Mouse (Mus musculus) hindbrain, embryonic 11.5 days (tissue): ENCODE data around the gene Sod1. TPM values are rescaled to one million over a fixed set of nuclear protein-coding genes. Genes with fewer than 3 reads are reported as not detected.

Source experiments
- ATAC-seq: fragments of 200-750 bp; cut with Nextera tagmentation; 2 replicates; pipeline ENCODE4 v1.8.0; 2017; ENCODE audit warnings: mild to moderate bottlenecking, moderate TSS enrichment, moderate library complexity; ENCODE audit not compliant: low FRiP score
- DNase-seq: peaks from one replicate; pipeline ENCODE4 v3.0.0-alpha.2; 2015; ENCODE audit warnings: low spot score
- H3K27ac ChIP-seq: fragments of 300-500 bp; sonication (generic); 2 replicates; pipeline ENCODE4 v1.5.1; 2014; ENCODE audit warnings: mild to moderate bottlenecking, low read depth, low read length
- H3K27me3 ChIP-seq: fragments of 300-500 bp; sonication (generic); 2 replicates; pipeline ENCODE4 v1.6.1; 2014; ENCODE audit warnings: mild to moderate bottlenecking, low read length, moderate library complexity, mixed read lengths; ENCODE audit not compliant: control insufficient read depth, insufficient read depth
- H3K36me3 ChIP-seq: fragments of 300-500 bp; sonication (generic); 2 replicates; pipeline ENCODE4 v1.6.1; 2014; ENCODE audit warnings: mild to moderate bottlenecking, low read length, moderate library complexity, mixed read lengths; ENCODE audit not compliant: control insufficient read depth, insufficient read depth
- H3K4me1 ChIP-seq: fragments of 300-500 bp; sonication (generic); replicated peaks from 2 replicates; pipeline ENCODE4 v1.6.1; 2014; ENCODE audit warnings: low read length, mixed read lengths; ENCODE audit not compliant: control insufficient read depth, insufficient read depth
- H3K4me2 ChIP-seq: fragments of 300-500 bp; sonication (generic); replicated peaks from 2 replicates; pipeline ENCODE4 v1.6.1; 2014; ENCODE audit warnings: mild to moderate bottlenecking, low read depth, low read length
- H3K4me3 ChIP-seq: fragments of 300-500 bp; sonication (generic); 2 replicates; pipeline ENCODE4 v1.5.1; 2014; ENCODE audit warnings: low read depth, low read length
- H3K9ac ChIP-seq: fragments of 300-500 bp; sonication (generic); 2 replicates; pipeline ENCODE4 v1.6.1; 2014; ENCODE audit warnings: low read depth, low read length
- H3K9me3 ChIP-seq: fragments of 300-500 bp; sonication (generic); 2 replicates; pipeline ENCODE4 v1.6.1; 2016; ENCODE audit warnings: low read length; ENCODE audit not compliant: control insufficient read depth
- WGBS: fragments of 180-500 bp; shearing (Covaris S2); extraction: QIAGEN DNeasy Blood & Tissue Kit; methylation state at CpG from one replicate; pipeline ENCODE4 v1.1.7; 2014; 5-methylcytosine and 5-hydroxymethylcytosine counted together
- polyA plus RNA-seq: library from polyadenylated mRNA; unstranded; fragments of >200 nt; fragmentation: Nextera tagmentation; extraction: Ambion mirVana; gene quantifications from 2 replicates; pipeline ENCODE4 v1.2.1, GENCODE M21; 2014

Gene Sod1
- polyA plus RNA-seq, 1 experiment from 2014 or later: 987 TPM

DNA sequence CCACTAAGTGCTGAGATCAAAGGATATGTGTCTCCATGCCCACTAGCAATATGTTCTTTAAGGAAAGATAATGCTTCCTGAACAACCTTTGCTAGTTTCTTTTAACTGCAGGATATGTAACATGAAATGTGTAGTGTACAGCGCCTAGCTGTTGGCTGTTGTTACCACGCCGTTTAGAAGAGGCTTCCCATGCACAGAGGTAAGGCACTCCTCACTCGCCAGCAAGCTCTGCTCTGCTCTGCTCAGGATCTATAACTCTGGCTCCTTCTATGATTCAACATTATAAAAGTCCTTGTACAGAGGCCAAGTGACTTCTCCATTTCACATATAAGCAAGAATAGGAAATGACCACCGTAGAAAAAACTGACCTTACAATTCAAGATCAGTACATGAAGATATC, 39.1 kb downstream of the Sod1 start:
- no peaks in the 10 kb centered on the region for H3K4me1 ChIP-seq
- H3K4me3 ChIP-seq: no peak overlapping the region
- no peaks in the 10 kb centered on the region for H3K27me3 ChIP-seq
- H3K9me3 ChIP-seq: no peaks in the 10 kb centered on the region
- whole genome bisulfite sequencing: 95% methylated on average over 5 of the region's 5 CpGs
- ATAC-seq (no peak), DNase-seq (no peak)
- no peak overlapping the region for H3K4me2 ChIP-seq
- no peak overlapping the region for H3K27ac ChIP-seq
- no peak overlapping the region for H3K9ac ChIP-seq
- H3K36me3 ChIP-seq: peaks cover 8% of the 10 kb centered on the region; the same call in 1 of the 2 replicates

DNA sequence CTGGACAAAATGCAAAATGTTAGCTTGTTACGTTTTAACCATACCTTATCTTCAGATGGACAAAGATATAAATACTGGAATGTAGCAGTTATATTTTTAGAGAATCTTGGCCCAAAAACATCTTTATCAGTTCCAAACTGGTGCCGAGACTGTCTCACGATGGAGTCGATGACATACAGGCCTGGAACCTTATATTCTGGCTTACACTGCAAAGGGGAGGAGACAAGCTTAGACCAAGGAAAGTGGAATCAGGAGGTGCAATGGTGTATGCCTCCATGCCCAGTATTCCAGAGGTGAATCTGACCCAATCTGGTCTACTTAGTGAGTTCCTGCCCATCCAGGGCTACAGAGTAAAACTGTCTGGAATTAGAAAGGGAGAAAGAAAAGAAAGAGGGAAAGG, 39.5 kb downstream of the Sod1 start:
- H3K4me3 ChIP-seq: no peak overlapping the region
- ATAC-seq: no peak
- no peak overlapping the region for H3K4me2 ChIP-seq
- no peaks in the 10 kb centered on the region for H3K27me3 ChIP-seq
- no peak for DNase-seq
- peaks cover 8% of the 10 kb centered on the region; the same call in 1 of the 2 replicates for H3K36me3 ChIP-seq
- no peak overlapping the region for H3K9ac ChIP-seq
- no peaks in the 10 kb centered on the region for H3K4me1 ChIP-seq
- no peak overlapping the region for H3K27ac ChIP-seq
- no peaks in the 10 kb centered on the region for H3K9me3 ChIP-seq
- WGBS: 94% methylated on average over 4 of the region's 4 CpGs

DNA sequence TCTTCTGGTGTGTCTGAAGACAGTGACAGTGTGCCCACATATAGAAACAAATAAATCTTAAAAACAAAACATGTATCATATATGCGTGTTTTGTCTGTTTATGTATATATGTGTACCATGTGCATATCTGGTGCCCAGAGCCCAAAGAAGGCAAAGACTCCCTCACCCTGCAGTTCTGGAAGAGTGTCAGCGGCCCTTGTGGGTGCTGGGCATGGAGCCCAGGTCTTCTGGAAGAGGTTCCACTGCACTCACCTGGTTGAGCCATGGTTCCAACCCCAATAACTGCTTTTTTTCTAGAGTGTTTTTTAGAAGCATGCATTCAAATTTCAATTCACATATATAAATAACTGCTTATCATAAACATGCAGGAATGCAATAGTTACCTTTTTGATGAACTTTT, 41.2 kb downstream of the Sod1 start:
- Histone ChIP-seq H3K4me1 (no peaks in the 10 kb centered on the region), H3K36me3 (peaks cover 6% of the 10 kb centered on the region; the same call in 1 of the 2 replicates), H3K9me3 (no peaks in the 10 kb centered on the region), H3K4me2 (no peak overlapping the region), H3K27me3 (no peaks in the 10 kb centered on the region), H3K4me3 (no peak overlapping the region), H3K9ac (no peak overlapping the region), H3K27ac (no peak overlapping the region)
- DNase-seq (no peak), ATAC-seq (no peak)
- WGBS: 91% methylated on average over 2 of the region's 2 CpGs

DNA sequence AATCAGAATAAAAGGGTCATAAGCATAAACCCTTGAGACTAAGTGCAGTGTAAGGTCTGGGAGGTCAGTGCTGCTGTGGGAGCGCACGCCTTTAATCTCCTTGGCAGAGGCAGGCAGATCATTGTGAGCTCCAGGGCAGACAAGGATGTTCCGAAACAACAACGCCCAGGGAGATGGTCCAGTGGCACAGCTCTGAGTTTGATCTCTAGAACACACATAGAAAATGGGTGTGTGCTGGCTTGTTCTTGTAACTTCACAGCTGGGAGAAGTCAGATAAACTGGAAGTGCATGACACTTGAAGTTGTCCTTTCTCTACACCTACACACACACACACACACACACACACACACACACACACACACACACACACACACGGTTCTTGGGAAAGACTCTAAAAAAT, 43.5 kb downstream of the Sod1 start:
- Histone ChIP-seq H3K4me2 (no peak overlapping the region), H3K4me3 (no peak overlapping the region), H3K9me3 (no peaks in the 10 kb centered on the region), H3K27me3 (no peaks in the 10 kb centered on the region), H3K9ac (no peak overlapping the region), H3K27ac (no peak overlapping the region), H3K4me1 (no peaks in the 10 kb centered on the region), H3K36me3 (peaks cover 2% of the 10 kb centered on the region; the same call in 1 of the 2 replicates)
- 87% methylated on average over 5 of the region's 5 CpGs for WGBS
- ATAC-seq (no peak), DNase-seq (no peak)

DNA sequence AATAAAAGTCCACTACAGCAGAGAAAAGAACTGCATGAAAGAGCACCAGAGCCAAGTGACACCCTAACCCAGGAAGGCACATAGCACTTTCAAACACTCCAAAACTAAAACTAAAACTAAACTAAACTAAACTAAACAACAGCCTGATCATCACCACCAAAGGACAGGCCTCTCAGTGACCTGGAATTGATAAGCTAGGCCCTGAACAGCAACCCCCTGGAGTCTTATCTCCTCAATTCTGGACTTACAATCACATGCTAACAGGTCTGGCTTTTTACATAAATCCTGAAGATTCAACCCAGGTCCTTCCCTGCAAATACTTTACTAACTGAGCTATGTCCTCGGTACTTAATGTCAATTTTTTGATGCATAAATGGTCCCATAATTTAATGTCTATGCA, 44.6 kb downstream of the Sod1 start:
- Histone ChIP-seq H3K36me3 (no peaks in the 10 kb centered on the region), H3K4me3 (no peak overlapping the region), H3K27me3 (no peaks in the 10 kb centered on the region), H3K9ac (no peak overlapping the region), H3K4me2 (no peak overlapping the region), H3K4me1 (no peaks in the 10 kb centered on the region), H3K9me3 (no peaks in the 10 kb centered on the region), H3K27ac (no peak overlapping the region)
- DNase-seq: no peak
- WGBS: 86% methylated on average over 1 of the region's 1 CpGs
- no peak for ATAC-seq

- DNase-seq: no peak
- WGBS: 56% methylated on average over 1 of the region's 1 CpGs
- ATAC-seq: no peak
- Histone ChIP-seq H3K27ac (no peak overlapping the region), H3K4me2 (no peak overlapping the region), H3K4me1 (no peaks in the 10 kb centered on the region), H3K9me3 (no peaks in the 10 kb centered on the region), H3K36me3 (no peaks in the 10 kb centered on the region), H3K4me3 (no peak overlapping the region), H3K27me3 (no peaks in the 10 kb centered on the region), H3K9ac (no peak overlapping the region)
Observed at GRCm38 (mm10) chr16:90266581-90266980, 46.0 kb downstream of the Sod1 start.

- WGBS: 89% methylated on average over 6 of the region's 6 CpGs
- Histone ChIP-seq H3K4me3 (no peak overlapping the region), H3K4me2 (no peak overlapping the region), H3K27me3 (no peaks in the 10 kb centered on the region), H3K9me3 (no peaks in the 10 kb centered on the region), H3K9ac (no peak overlapping the region), H3K4me1 (no peaks in the 10 kb centered on the region), H3K36me3 (no peaks in the 10 kb centered on the region), H3K27ac (no peak overlapping the region)
- ATAC-seq (no peak), DNase-seq (no peak)
Observed at GRCm38 (mm10) chr16:90275521-90275920, 55.0 kb downstream of the Sod1 start.

Other genes with a start within 250 kb of the Sod1 start
- 23.3 and 27.6 TPM in 2 replicates for gene Tiam1, start 77.0 kb upstream of the Sod1 start, polyA plus RNA-seq
- 26.4 and 29.6 TPM in 2 replicates for gene Scaf4, start 63.7 kb downstream of the Sod1 start, polyA plus RNA-seq
- 11.0 and 13.1 TPM in 2 replicates for gene Hunk, start 165.3 kb downstream of the Sod1 start, polyA plus RNA-seq